Mouse (Mus musculus) ES-Bruce4 (cell line): ENCODE data around the gene Npat.

ENCODE experiments used
- CTCF ChIP-seq: IDR thresholded peaks from one replicate; pipeline ENCODE4 v1.8.1; 2011; ENCODE audit warnings: low read depth, low read length
- POLR2A ChIP-seq: IDR thresholded peaks from one replicate; pipeline ENCODE4 v1.8.1; 2011; ENCODE audit warnings: low read length; ENCODE audit not compliant: insufficient read depth

DNA sequence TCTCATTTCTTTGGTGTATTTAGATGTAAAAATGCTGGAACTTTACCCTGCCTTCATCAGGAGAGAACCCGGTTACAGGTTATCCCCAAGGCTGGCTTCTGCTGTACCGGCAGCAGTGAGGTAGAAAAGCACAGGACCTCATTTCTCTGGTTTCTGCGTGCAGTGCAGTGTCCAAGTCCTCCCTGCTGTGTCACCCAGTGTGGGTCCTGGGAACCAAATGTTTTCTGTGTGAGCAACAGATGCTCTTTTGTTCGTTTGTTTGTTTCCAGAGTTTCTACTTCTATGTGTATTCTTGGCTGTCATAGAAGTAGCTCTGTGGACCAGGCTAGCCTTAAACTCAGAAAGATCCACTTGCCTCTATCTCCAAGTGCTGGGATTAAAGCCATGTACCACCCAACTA lies 45.0 kb downstream of the Npat start:
- TF ChIP-seq CTCF (no peak), POLR2A (no peak)
